Mouse (Mus musculus) ES-Bruce4 (cell line): ENCODE results near the gene Dbh. TPM values are rescaled to one million over a fixed set of nuclear protein-coding genes. Genes with fewer than 3 reads are reported as not detected.

Experiments used
- H3K27ac ChIP-seq: 2 replicates; pipeline ENCODE4 v1.5.1; 2012; ENCODE audit warnings: low read length, inconsistent platforms; ENCODE audit not compliant: insufficient read depth
- H3K27me3 ChIP-seq: 2 replicates; pipeline ENCODE4 v1.6.1; 2012; ENCODE audit warnings: mild to moderate bottlenecking, low read length, inconsistent platforms; ENCODE audit not compliant: control insufficient read depth, poor library complexity, insufficient read depth, severe bottlenecking
- H3K36me3 ChIP-seq: 2 replicates; pipeline ENCODE4 v1.6.1; 2012; ENCODE audit warnings: inconsistent platforms, mild to moderate bottlenecking, low read length, moderate library complexity; ENCODE audit not compliant: control insufficient read depth, poor library complexity, insufficient read depth, severe bottlenecking
- H3K4me1 ChIP-seq: one replicate; pipeline ENCODE4 v1.8.1; 2011; ENCODE audit warnings: low read length; ENCODE audit not compliant: control insufficient read depth, insufficient read depth
- H3K4me3 ChIP-seq: 2 replicates; pipeline ENCODE4 v1.5.1; 2011; ENCODE audit warnings: low read depth, mild to moderate bottlenecking, low read length
- H3K9ac ChIP-seq: 2 replicates; pipeline ENCODE4 v1.6.1; 2012; ENCODE audit warnings: low read depth, mild to moderate bottlenecking, inconsistent platforms; ENCODE audit not compliant: poor library complexity, severe bottlenecking
- H3K9me3 ChIP-seq: replicated peaks from 2 replicates; pipeline ENCODE4 v1.6.1; 2012; ENCODE audit warnings: mild to moderate bottlenecking, low read length, inconsistent platforms; ENCODE audit not compliant: control insufficient read depth, poor library complexity, insufficient read depth, severe bottlenecking
- CTCF ChIP-seq: IDR thresholded peaks from one replicate; pipeline ENCODE4 v1.8.1; 2011; ENCODE audit warnings: low read depth, low read length
- EP300 ChIP-seq: IDR thresholded peaks from 2 replicates; pipeline ENCODE4 v1.6.1; 2011; ENCODE audit warnings: low read depth, low read length; ENCODE audit not compliant: insufficient read depth
- POLR2A ChIP-seq: IDR thresholded peaks from one replicate; pipeline ENCODE4 v1.8.1; 2011; ENCODE audit warnings: low read length; ENCODE audit not compliant: insufficient read depth
- polyA plus RNA-seq: library from polyadenylated mRNA; stranded (reverse); fragments of >200 nt; gene quantifications from 2 replicates; pipeline ENCODE4 v1.2.4, GENCODE M21; 2011; ENCODE audit warnings: low read depth; ENCODE audit not compliant: missing spikeins, insufficient read depth, insufficient read length

Gene Dbh
- polyA plus RNA-seq, 1 experiment, result not detected

DNA sequence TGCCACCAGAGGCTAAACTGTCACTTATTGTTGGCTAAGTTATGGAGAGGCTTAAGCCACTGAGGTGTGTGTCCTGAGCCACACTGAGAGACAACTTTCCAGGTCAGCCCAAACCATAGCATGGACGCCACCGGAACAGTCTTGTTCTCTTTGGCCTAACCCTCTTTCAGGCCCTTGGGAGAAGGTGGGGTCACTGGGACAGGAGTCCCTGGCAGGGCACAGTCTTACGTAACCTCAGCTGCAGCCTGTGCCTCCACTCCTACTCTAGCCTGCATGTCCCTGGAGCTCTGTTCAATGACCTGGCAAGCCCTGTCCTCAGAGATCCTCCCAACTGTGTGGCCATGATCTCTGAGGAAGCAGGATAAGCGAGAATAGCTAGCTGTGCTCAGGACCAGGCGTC is 42.1 kb downstream of the Dbh start:
- no peaks in the 10 kb centered on the region for H3K36me3 ChIP-seq
- H3K4me3 ChIP-seq, result no peak overlapping the region
- no peak overlapping the region for H3K9ac ChIP-seq
- TF ChIP-seq CTCF (no peak), EP300 (no peak), POLR2A (no peak)
- no peaks in the 10 kb centered on the region for H3K9me3 ChIP-seq
- H3K4me1 ChIP-seq, result no peaks in the 10 kb centered on the region
- H3K27me3 ChIP-seq, result no peaks in the 10 kb centered on the region
- no peak overlapping the region for H3K27ac ChIP-seq

DNA sequence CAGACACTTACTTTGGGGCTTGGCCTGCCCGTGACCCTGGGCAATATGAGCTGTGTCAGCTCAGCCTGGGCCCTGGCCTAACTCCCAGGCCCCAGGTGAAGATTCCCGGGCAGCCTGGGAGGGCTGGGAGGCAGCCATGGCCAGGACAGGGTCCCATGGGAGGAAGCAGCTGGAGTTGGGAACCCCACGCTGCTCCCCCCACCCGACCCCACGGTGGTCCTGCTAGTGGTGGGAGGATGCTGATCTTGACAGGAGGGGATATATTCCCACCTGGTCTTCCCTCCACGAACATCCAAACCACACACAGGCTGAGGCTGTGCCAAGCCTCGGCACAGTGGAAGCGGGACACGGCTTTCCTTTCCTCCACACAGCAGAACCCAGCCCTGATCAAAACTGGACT is 44.3 kb downstream of the Dbh start:
- Histone ChIP-seq H3K9ac (no peak overlapping the region), H3K36me3 (no peaks in the 10 kb centered on the region), H3K9me3 (no peaks in the 10 kb centered on the region), H3K4me3 (no peak overlapping the region), H3K27me3 (no peaks in the 10 kb centered on the region), H3K27ac (no peak overlapping the region), H3K4me1 (no peaks in the 10 kb centered on the region)
- TF ChIP-seq POLR2A (no peak), EP300 (no peak), CTCF (no peak)

DNA sequence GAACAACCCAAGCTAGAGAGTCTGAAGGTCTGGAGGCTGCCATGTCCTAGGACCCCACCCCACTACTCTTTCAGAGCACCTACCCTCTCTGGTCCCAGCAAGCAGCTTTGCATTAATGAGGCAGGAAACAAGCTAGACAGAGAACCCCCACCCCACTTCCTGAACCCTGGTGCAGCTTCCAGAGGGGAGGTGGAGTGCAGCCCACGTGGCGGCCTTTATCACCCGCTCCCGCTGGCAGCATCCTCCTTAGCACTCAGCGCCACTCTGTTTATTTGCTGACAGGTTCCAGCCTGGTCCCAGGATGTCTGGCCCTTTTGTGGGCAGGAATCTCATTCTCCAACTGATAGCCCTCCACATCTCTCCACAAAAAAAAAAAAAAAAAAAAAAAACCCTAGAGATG is 44.8 kb downstream of the Dbh start:
- no peaks in the 10 kb centered on the region for H3K9me3 ChIP-seq
- H3K27me3 ChIP-seq, result no peaks in the 10 kb centered on the region
- no peak overlapping the region for H3K4me3 ChIP-seq
- H3K36me3 ChIP-seq, result no peaks in the 10 kb centered on the region
- H3K9ac ChIP-seq, result no peak overlapping the region
- no peaks in the 10 kb centered on the region for H3K4me1 ChIP-seq
- H3K27ac ChIP-seq, result no peak overlapping the region
- no peak for TF ChIP-seq CTCF
- no peak for TF ChIP-seq POLR2A
- TF ChIP-seq EP300, result no peak

DNA sequence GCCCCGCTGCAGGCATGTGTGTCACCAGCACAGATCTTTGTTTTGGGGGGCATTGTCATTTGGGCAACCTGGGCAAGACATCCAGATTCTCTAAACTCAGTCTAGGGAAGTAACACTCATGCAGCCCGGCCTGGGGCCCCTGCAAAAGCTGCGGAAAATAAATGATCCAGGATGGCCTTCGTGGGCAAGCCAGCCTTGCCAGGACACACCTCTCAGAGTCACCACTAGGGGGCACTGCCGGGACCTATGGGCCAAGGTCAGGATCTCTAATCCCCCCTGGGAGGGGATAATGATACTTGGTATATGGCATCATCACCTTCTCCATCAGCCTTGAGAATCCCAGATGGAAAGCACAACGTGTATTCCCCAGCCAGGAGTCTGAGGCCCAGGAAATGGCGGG is 45.2 kb downstream of the Dbh start:
- H3K9ac ChIP-seq, result no peak overlapping the region
- H3K9me3 ChIP-seq, result no peaks in the 10 kb centered on the region
- TF ChIP-seq EP300 (no peak), CTCF (peak; percentile 59), POLR2A (no peak)
- no peak overlapping the region for H3K27ac ChIP-seq
- H3K36me3 ChIP-seq, result no peaks in the 10 kb centered on the region
- H3K4me1 ChIP-seq, result no peaks in the 10 kb centered on the region
- no peaks in the 10 kb centered on the region for H3K27me3 ChIP-seq
- no peak overlapping the region for H3K4me3 ChIP-seq

DNA sequence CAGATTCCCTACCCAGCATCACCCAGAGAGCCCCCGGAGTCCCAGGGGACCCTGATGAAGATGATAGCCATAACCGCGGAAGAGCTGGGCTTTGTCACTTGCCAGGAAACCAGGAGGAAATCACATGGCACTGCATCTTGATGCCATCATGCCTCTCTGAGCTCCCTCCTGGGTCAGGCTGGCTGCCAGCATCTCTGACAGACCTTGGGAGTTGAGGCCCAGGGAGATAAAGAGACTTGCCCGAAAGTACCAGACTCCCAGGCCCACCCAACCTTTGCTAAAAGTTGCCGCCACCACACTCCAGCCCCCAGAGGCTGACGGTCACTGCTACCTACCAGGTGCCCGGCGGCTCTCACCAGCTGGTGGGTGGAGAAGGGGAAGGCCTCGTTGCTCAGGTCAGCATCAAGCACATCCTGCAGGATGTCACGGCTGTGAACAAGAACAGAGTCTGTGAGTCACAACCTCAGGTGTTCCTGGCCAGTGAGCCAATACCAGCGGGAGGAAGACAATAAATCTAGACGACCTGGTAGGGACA is 45.7 kb downstream of the Dbh start:
- no peak overlapping the region for H3K9ac ChIP-seq
- H3K4me3 ChIP-seq, result no peak overlapping the region
- H3K4me1 ChIP-seq, result no peaks in the 10 kb centered on the region
- TF ChIP-seq EP300 (no peak), CTCF (no peak), POLR2A (no peak)
- no peaks in the 10 kb centered on the region for H3K9me3 ChIP-seq
- no peaks in the 10 kb centered on the region for H3K27me3 ChIP-seq
- no peaks in the 10 kb centered on the region for H3K36me3 ChIP-seq
- no peak overlapping the region for H3K27ac ChIP-seq

DNA sequence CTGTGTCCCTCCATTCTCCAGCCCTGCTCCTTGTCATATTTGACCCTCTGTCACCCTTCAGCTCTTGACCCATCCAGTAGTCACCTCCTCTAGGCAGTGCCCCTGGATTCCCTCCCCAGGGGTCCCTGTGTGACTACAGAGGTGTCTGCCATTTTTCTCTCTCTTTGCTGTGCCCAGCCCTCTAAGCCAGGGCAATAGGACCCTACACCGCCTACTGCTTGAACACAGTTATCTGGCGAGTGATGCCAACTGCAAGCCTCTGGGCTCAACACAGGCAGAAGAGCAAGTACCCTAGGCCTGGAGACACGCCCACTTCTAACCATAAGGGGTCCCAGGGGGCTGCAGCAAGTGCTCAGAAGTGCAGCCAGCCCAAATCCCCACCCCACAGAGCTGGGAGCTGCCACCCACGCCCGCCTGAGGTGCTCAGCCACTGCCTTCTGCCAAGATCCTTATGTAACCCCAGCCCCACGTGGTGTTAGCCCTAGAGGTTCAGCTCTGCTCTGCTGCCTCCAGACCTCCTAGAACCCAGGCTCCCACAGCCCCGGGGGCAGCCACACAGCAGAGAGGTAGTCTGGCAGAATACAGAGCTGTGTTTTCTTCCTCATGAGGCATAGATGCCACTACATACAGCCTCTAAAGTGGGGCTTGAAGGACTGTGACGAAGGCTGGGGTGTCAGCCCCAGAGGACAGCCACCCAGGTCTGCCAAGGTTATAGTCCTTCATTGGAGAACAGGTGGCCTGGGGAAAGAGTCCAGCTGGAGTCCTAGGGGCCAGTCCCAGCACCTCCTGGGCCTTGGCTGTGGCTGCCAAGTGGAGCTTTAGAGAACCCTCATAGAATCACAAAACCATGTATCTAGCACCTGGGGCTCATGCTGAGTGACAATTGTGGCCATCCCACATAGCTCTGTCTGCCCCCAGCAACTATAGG is 47.2 kb downstream of the Dbh start:
- TF ChIP-seq EP300 (no peak), POLR2A (no peak), CTCF (no peak)
- H3K9me3 ChIP-seq, result no peaks in the 10 kb centered on the region
- H3K27me3 ChIP-seq, result no peaks in the 10 kb centered on the region
- no peak overlapping the region for H3K4me3 ChIP-seq
- H3K36me3 ChIP-seq, result no peaks in the 10 kb centered on the region
- H3K27ac ChIP-seq, result no peak overlapping the region
- no peak overlapping the region for H3K9ac ChIP-seq
- no peaks in the 10 kb centered on the region for H3K4me1 ChIP-seq
